Mouse (Mus musculus): ENCODE data around the gene Emx1.

The Emx1 gene

GRCm38 (mm10) chr6:85189361-85189760, 2.1 kb downstream of the Emx1 start:
- no peak for DNase-seq (ENCODE audit: low spot score in 2 of 2)

DNA sequence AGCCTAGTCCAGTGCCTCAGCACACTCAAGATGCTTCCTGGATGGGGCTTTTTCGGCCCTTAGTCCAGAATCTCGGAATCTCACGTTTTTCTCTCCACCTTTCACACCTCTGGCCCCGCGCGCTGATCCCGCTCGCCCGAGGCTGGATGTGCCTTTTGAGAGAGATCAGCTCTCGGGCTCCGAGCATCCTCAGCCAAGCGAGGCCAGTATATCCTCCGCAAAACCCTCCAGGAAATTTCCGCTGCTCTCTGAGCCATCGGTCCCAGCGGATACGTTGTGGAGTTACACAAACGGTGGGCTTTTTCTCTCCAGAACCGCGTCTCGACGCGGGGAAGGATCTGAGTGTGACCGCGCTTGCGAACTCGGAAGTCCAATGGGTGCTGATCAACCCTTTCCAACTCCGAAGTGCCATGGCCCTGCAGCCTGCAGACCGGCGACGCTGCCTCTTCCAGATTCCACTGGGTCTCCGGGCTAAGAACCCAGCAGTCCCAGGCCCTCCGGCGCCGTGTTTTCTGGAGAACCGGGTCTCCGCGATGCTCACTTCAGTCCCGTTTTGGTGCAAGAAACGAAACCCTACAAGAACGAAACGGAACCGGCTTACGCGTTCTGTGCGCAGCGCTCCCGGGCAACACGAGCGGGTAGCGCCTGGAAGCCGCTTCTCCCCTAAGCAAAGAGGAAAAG, 2.8 kb downstream of the Emx1 start:
- DNase-seq (ENCODE audit: low spot score in 2 of 2), result peak; percentile 48 to 53

DNA sequence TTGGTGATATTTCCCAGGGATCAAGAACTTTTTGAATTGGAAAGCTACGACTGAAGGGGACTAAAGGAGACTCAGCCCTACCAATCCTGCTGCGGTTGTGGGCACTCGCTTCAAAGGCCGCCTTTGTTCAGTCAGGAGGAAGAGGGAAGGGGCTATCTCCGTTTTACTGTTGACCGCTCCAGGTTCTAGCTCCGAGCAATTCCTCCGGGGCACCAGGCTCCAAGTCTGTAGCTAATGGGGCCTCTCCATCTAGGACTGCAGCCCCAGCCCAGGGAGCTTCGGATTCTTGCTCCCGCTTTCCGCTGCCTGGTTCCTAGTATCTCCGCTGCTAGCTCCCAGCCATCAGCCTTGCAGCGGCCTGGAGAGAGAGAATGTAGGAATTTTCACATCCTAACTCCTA, 3.4 kb downstream of the Emx1 start:
- no peak for DNase-seq (ENCODE audit: low spot score in 2 of 2)

DNA sequence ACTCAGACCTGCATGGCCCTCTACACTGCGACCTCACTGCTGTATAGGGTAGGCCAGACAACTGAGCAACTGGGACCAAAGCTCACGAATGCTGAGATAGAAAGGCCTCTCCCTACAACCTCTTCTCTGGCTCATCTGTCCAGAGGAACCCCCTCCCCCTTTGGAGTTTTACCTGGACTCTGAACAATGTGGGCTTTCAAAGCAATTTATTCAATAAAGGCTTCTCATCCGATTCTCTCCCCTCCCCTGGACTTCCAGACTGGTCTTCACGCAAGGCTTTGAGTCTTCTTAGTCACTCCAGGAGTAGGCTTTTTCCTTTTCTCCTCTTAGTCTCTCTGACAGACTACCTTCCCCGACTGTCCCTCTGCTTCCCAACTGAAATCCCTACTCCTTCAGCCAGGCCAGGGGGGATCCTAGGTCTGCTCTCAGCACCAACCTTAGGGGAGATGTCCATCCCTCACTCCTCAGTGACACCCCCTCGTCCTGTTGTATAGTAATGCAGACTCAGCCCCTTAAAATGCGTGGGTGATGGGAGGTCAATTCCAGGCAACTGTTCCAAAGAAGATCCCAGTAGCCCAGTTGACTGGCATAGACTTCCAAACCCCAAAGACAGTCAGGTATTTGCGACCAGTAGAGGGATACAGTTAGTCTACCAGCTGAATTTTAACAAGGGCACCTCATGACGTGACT, 4.7 kb downstream of the Emx1 start:
- DNase-seq (ENCODE audit: low spot score in 2 of 2), result no peak

- DNase-seq (ENCODE audit: low spot score in 2 of 2), result peak in 1 of 2 experiments; percentile 53
Observed at GRCm38 (mm10) chr6:85193381-85194318, 6.4 kb downstream of the Emx1 start.

DNA sequence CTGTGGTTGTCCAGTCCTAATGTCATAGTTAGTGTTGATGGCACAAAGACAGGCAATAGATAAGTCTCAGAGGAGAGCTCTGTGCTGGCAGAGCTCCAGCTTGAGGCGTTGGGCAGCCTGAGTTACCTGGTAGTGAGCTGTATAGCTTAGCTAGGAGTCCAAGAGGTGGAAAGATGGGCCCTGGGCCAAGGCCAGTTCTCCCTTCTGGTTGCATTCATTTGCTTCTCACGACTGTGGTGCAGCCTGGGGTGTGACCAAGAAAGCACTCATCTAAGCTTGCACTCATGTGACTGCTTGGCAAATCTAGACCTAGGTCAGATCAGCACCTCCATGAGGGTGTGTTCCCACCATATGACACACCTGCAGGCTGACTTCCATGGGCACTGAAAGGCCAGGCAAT, 10.7 kb downstream of the Emx1 start:
- DNase-seq (ENCODE audit: low spot score in 2 of 2), result no peak

DNA sequence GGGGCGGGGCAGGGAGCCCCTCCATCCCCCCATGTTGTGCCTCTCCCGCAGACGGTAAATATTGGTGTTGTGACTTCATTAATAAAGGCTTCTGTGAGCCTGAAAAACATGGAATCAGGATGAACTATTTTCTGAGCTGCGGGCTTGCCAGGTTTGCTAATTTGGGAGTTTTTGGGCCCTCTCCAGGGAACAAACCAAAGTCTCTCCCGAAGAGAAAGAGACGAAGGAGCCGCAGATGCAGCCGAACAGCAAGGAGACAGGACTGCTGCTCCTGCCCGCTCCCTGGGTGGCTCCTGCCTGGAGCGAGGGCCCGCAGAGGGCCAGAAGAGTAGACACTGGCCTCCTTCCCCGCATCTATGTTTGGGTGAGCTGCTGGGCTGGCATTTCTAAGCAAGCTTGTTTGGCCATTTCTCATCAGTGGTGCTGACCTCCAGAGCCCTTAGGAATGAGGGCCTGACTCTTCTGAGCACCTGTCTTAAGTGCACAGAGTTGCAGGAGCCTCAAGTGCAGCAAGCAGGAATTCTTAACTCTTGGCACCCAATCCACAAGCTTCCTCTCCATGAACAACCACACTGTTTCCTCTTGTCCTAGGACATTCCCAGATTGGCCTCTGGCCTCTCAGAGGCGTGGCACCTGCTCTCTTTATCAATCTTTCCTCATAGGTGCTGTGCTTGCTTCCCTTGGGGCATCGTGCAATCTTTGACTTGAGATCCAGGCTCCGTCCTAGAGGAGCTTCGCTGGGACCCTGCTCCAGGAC, 19.1 kb downstream of the Emx1 start:
- DNase-seq (ENCODE audit: low spot score in 2 of 2), result peak; percentile 44 to 62

DNA sequence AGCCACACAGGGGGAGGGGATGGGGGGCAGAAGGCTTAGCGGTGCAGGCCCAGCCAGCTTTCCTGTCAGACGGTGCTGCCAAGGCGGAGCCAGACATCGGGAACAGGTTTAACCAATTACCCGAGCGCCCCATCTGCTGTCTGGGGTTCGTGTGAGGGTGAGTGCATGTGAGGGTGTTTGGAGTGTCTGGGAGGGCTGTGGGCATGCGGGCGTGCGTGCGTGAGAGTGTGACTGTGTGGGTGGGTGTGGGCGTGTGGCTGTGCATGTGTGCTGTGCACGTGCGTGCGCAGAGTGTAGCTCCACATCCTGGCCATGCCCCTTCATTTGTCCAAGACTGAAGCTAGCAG, 19.7 kb downstream of the Emx1 start:
- DNase-seq (ENCODE audit: low spot score in 2 of 2), result peak in 1 of 2 experiments; percentile 46

DNA sequence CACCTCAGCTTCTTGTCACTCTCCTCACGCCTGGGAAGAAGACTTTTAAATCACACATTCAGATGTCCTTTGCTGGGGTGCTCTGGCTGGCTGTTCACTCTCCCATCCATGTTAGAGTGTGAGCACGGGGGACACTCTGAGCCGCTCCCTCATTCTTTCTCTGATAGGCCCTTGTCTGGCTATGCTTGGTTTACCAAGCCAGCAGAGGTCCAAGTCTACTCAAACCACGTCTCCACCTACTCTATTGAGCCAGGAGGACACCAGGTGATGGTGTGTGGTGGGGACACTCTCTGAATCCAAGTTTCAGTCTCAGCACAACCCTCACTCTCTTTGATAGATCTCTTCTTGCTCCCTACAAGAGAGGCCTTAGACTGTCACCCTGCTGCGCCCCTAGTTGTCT, 20.1 kb downstream of the Emx1 start:
- no peak for DNase-seq (ENCODE audit: low spot score in 2 of 2)

GRCm38 (mm10) chr6:85209226-85209967, 22.2 kb downstream of the Emx1 start:
- DNase-seq (ENCODE audit: low spot score in 2 of 2), result no peak

- DNase-seq (ENCODE audit: low spot score in 2 of 2), result no peak
Observed at GRCm38 (mm10) chr6:85210686-85211085, 23.4 kb downstream of the Emx1 start.

- no peak for DNase-seq (ENCODE audit: low spot score in 2 of 2)
Observed at GRCm38 (mm10) chr6:85218251-85218650, 31.0 kb downstream of the Emx1 start.

- DNase-seq (ENCODE audit: low spot score in 2 of 2), result peak; percentile 37 to 39
Observed at GRCm38 (mm10) chr6:85218684-85219445, 31.6 kb downstream of the Emx1 start.

GRCm38 (mm10) chr6:85219706-85220105, 32.5 kb downstream of the Emx1 start:
- peak; percentile 47 to 54 for DNase-seq (ENCODE audit: low spot score in 2 of 2)

DNA sequence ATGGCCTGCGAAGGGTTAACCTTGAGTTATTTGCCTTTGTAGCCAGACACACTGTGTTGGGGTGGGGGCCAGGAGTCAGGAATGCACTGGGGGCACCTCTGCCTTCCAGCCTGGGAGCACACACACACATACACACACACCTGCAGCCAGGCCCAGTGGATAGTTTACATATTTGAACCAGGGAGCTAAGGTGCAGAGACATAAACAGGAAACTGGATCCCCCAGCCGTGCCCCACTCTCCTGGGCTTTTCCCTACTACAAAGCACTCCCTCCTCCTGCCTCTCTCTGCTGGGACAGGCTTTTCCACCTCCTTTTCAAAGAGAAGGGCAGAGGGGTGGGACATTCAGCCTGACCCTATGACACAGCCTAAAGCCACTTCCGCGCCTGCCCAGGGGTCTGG, 33.7 kb downstream of the Emx1 start:
- DNase-seq (ENCODE audit: low spot score in 2 of 2), result no peak

DNA sequence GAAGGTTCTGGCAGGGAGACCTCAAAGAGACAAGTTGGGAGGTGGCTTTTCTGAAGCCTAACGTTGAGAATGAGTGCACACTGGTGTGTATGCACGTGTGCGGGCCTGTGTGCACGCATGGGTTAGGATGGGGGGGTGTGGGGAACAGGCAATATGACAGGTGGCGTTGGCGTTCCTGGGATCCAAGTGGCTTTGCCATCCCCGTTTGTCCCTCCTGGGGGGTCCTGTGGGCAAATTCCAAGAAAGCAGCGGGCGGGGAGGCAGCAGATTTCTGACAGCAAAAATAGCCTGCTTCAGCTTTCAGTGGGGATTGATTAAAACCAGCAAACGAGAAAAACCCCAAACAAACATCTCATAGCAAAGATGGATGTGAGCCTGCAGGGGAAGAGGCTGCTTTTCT, 35.3 kb downstream of the Emx1 start:
- DNase-seq (ENCODE audit: low spot score in 2 of 2), result no peak

DNA sequence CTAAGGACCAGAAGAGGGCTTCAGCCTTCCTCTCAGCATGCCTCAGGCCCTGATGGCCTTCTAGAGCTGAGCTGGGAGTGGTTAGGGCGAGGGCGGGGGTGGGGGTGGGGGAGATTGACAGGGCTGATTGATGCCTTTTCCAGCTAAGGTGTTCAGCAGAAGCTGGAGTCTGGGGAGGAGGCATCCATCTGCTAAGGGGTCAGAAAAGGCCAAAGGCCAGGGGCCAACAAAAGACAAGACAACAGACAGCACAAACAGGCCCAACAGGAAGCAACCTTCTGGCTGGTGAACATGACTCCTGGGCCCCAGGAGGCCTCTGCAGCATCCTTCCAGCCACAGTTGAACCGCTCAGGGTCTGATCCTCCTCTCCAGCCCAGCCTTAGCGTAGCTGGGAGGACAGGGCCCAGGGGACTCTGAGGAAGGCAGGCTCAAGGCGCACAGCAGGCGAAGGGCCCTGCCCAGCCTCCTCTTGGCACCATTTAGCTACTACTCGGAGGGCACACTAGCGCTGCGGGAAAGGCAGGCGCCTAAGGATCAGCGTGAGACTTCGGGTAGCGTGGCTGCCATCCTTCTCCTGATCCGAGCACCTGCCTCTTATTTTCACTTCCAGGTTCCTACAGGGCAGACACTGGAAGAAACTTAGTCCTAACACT, 36.4 kb downstream of the Emx1 start:
- DNase-seq (ENCODE audit: low spot score in 2 of 2), result no peak

DNA sequence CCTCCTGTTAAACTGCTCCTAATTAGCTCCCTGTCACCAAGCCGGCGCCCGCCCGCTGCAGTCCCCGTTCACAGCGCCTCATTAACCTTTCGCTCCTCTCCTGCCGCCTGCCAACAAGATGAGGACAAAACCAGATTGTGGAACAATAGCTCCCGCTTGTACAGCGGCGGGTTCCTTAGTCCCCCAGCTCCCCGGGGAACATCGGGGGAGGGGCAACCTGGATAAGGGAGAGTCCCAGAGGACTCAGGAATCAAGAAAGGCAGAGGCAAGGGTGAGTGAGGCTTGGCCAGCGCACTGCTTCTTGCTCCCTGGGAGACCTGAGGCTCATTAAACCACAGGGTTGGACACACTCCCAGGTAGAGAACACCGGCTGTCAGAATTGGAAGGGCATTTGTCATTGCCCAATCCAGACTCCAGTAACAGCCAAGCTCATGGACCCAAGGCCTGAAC, 37.2 kb downstream of the Emx1 start:
- no peak for DNase-seq (ENCODE audit: low spot score in 2 of 2)

GRCm38 (mm10) chr6:85226570-85226969, 39.3 kb downstream of the Emx1 start:
- DNase-seq (ENCODE audit: low spot score in 2 of 2), result no peak

- no peak for DNase-seq (ENCODE audit: low spot score in 2 of 2)
Observed at GRCm38 (mm10) chr6:85227520-85227919, 40.3 kb downstream of the Emx1 start.

Measured in right cerebral cortex, adult 2 months (tissue).